Mouse (Mus musculus): Measurements from ENCODE around the gene Dctn3. TPM values are rescaled to one million over a fixed set of nuclear protein-coding genes. Genes with fewer than 3 reads are reported as not detected.
"Not testable (repeated sequence)": the region's sequence is repeated elsewhere in the genome, so short reads cannot be mapped to it uniquely, and the experiment has no call there.

The Dctn3 gene
- 81.6 and 98.1 TPM in 2 replicates for polyA plus RNA-seq (2011; ENCODE audit: insufficient read length, low read depth, missing spikeins)

DNA sequence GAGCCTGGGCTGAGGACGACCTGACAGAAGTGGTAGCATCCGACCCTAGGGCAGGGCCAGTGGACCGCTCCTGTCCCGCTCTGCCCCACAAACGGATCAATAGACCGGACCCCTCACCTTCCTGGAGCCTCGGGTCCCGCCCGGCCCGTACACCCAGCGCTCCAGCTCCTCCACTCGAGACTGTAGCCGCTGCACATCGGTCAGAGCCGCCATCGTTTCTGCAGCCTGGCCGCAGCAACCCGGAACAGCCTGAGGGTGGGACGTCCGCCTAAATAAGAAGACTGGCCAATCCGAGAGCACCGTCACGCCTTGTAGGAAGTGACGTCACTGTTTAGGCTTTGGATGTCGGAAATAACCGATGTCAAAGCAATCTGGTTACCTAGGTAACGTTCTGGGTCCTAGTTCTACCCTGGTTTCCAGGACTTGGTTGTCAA lies at the start of gene Dctn3:
TSS of gene Dctn3 (minus strand) at position 253 of the 434 bp plus-strand sequence.
- Histone ChIP-seq H3K4me3 (ENCODE audit: insufficient read depth, low read length) (peak within 1 kb of the TSS; percentile 94), H3K4me1 (ENCODE audit: control insufficient read depth, insufficient read depth, low read length) (peaks cover 4% of the 10 kb centered on the region), H3K27ac (ENCODE audit: insufficient read depth, low read length) (no peak within 1 kb of the TSS)
- TF ChIP-seq CTCF (IDR thresholded peaks at IDR 0.05; ENCODE audit: borderline replicate concordance, insufficient read depth, low read length) (no peak), POLR2A (IDR thresholded peaks at IDR 0.05; ENCODE audit: low read depth, low read length) (peak; percentile 87)

DNA sequence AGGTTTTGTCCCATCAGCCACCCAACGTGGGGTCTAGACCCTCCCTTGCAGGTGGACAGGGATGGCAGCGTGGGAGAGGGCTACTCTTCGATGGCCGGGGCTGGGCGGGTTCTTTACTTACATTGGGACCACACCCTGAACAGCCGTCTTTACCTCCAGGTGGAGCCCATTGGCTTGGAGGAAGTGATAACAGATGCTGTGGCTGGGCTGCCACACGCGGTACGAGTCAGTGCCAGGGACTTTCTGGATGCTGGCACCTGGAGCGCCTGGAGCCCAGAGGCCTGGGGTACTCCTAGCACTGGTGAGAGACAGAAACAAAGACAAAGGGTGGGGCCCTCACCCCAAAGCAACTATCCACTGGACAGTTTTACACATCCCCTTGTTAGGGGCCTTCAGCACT lies 44.3 kb upstream of the Dctn3 start:
- H3K4me1 ChIP-seq (ENCODE audit: control insufficient read depth, insufficient read depth, low read length); H3K27ac ChIP-seq (ENCODE audit: insufficient read depth, low read length); H3K4me3 ChIP-seq (ENCODE audit: insufficient read depth, low read length): not testable (repeated sequence)

DNA sequence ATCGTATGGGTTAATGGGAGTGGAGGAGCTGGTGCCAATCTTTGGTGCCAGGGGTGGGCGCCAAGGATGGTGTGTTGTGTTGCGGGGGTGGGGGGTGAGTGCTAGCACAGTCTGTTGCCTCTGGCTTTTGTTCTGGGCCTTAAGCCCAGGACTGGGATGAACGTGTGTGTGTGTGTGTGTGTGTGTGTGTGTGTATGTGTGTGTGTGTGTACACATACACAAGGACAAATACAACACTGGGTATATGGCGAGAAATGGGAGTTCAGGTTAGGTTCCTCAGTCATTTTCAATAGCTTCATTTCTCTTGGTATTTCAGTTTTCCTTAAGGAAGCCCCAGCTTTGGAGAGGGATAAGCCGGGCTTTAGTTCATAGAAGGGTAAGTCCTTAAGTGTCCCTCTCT lies 40.2 kb upstream of the Dctn3 start:
- not testable (repeated sequence) for H3K4me1 ChIP-seq (ENCODE audit: control insufficient read depth, insufficient read depth, low read length); H3K4me3 ChIP-seq (ENCODE audit: insufficient read depth, low read length)
- H3K27ac ChIP-seq (ENCODE audit: insufficient read depth, low read length): peak overlapping the region; percentile 60

DNA sequence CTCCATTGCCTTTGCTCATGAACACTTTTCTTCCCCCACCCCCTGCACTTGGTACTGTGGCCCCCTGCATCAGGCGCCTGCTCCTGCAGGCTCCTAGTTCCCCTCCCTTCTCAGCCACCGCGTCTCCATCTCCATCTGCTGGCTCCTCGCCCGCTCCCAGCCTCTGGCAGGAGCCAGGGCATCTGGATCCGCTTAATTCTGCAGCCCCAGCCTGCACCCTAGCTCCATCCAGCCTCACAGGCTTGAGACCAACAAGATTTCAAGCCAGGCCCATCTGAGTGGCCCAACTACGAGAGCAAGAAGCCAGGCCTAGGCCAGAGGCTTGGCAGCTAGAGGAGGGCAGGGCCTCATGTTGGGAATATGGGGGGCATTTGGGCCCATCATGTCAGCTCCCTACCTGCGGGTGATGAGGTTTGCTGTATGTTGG lies 39.7 kb upstream of the Dctn3 start:
- not testable (repeated sequence) for H3K4me3 ChIP-seq (ENCODE audit: insufficient read depth, low read length); H3K4me1 ChIP-seq (ENCODE audit: control insufficient read depth, insufficient read depth, low read length)

DNA sequence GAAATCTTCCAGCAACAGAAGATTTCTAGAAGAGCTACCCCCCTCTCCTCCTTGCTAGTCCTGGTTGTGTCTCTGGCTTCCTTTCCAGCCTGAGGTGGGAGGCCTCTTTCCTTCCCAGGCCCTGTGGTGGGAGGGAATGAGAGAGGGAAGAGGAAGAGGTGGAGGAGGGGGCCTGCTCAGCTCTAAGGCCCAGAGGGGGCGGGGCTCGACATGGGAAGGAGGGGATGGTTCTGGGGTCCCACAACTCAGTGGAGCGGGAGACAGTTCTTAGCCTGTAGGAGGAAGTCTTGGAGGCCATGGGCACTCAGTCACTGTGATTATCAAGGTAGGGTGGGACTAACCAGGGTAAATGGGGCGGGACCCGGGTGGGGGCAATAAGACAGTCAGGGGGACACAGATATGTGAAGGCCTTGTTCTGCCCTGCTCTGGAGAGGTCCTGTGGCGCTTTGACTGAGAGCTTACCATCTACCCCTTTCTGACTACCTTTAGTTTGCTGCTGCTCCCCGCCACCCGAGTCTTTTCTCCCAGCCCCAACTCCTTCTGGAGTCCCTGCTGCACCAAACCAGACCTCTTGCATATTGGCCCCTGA lies 39.2 kb upstream of the Dctn3 start:
- 0 out of 2 replicates have a peak, but pooled peaks cover 2% of the 10 kb centered on the region for H3K4me1 ChIP-seq (ENCODE audit: control insufficient read depth, insufficient read depth, low read length)
- TF ChIP-seq CTCF (IDR thresholded peaks at IDR 0.05; ENCODE audit: borderline replicate concordance, insufficient read depth, low read length): no peak
- peak; percentile 35; the same call in 1 of the 2 replicates for TF ChIP-seq POLR2A (IDR thresholded peaks at IDR 0.05; ENCODE audit: low read depth, low read length)
- peak overlapping the region; percentile 7 for H3K4me3 ChIP-seq (ENCODE audit: insufficient read depth, low read length)
- H3K27ac ChIP-seq (ENCODE audit: insufficient read depth, low read length): peak overlapping the region; percentile 79

More for the DNA sequence above, 39.7 kb upstream of the Dctn3 start:
- peak overlapping the region; percentile 79 for H3K27ac ChIP-seq (ENCODE audit: insufficient read depth, low read length)

DNA sequence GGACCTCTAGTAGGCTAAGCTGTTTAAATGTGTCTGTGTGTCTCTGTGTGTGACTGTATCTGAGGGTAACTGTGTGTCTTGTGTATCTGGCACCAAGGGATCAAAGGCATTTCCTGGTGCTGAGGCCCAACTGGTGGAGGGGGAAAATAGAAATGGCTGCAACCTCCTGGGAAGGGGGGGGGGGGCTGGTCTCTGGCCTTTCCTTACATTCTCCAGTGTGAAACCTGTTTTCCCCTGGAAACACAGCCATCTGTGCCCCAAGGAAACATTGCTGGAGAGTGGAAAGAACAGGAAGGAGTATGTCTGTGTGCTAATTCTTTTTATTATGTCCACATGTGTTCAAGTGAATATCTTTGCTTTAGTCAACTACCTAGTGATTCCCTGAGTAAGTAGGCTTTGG lies 38.7 kb upstream of the Dctn3 start:
- Histone ChIP-seq H3K27ac (ENCODE audit: insufficient read depth, low read length) (peak overlapping the region; percentile 79), H3K4me3 (ENCODE audit: insufficient read depth, low read length) (peak overlapping the region; percentile 75), H3K4me1 (ENCODE audit: control insufficient read depth, insufficient read depth, low read length) (0 out of 2 replicates have a peak, but pooled peaks cover 2% of the 10 kb centered on the region)
- no peak for TF ChIP-seq CTCF (IDR thresholded peaks at IDR 0.05; ENCODE audit: borderline replicate concordance, insufficient read depth, low read length)
- peak; percentile 44; the same call in 1 of the 2 replicates for TF ChIP-seq POLR2A (IDR thresholded peaks at IDR 0.05; ENCODE audit: low read depth, low read length)

DNA sequence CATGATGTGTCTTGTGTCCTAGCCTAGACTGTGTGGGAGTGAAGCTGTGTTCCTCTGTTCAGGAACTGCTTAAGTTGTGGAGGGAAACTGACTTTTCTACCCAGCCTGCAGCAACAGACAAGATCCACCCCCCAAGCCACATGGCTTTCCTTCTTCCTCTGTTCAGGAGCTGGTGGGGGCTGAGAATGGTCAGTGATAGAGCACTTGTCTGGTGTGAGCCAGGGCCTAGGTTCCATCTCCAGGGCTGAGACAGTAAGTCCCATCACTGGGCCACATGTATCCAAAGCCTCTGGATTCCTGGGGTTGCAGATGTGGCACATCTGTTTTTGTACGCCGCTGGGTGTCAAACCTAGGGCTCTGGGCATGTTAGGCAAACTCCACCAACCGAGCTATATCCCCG lies 37.9 kb upstream of the Dctn3 start:
- TF ChIP-seq POLR2A (IDR thresholded peaks at IDR 0.05; ENCODE audit: low read depth, low read length): no peak; the same call in 1 of the 2 replicates
- TF ChIP-seq CTCF (IDR thresholded peaks at IDR 0.05; ENCODE audit: borderline replicate concordance, insufficient read depth, low read length): no peak
- H3K4me3 ChIP-seq (ENCODE audit: insufficient read depth, low read length): peak overlapping the region; percentile 75
- H3K4me1 ChIP-seq (ENCODE audit: control insufficient read depth, insufficient read depth, low read length): 0 out of 2 replicates have a peak, but pooled peaks cover 2% of the 10 kb centered on the region
- H3K27ac ChIP-seq (ENCODE audit: insufficient read depth, low read length): peak overlapping the region; percentile 79

DNA sequence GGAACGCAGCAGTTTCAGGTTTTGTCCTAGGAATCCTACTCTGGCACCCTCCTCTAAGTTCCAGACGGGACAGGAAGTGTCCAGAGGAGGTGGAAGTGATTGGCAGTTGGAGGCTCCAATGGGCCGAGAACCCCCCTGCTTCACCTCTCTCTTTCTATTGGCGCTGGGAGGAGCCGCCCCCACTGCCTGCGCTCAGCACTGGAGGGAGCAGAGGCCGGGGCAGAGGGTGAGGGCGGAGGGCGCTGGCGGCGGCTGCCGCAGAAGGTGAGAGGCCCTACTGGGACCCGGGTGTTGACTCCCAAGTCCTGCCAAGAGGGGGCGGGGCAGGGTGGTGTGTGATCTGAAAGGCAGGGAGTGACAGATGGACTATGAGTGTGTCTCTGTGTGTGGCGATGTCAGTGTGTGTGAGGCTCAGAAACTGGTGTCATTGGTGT lies 37.3 kb upstream of the Dctn3 start:
- Histone ChIP-seq H3K4me3 (ENCODE audit: insufficient read depth, low read length) (peak overlapping the region; percentile 75), H3K4me1 (ENCODE audit: control insufficient read depth, insufficient read depth, low read length) (0 out of 2 replicates have a peak, but pooled peaks cover 2% of the 10 kb centered on the region), H3K27ac (ENCODE audit: insufficient read depth, low read length) (peak overlapping the region; percentile 79)
- TF ChIP-seq POLR2A (IDR thresholded peaks at IDR 0.05; ENCODE audit: low read depth, low read length): peak; percentile 71
- TF ChIP-seq CTCF (IDR thresholded peaks at IDR 0.05; ENCODE audit: borderline replicate concordance, insufficient read depth, low read length): no peak

DNA sequence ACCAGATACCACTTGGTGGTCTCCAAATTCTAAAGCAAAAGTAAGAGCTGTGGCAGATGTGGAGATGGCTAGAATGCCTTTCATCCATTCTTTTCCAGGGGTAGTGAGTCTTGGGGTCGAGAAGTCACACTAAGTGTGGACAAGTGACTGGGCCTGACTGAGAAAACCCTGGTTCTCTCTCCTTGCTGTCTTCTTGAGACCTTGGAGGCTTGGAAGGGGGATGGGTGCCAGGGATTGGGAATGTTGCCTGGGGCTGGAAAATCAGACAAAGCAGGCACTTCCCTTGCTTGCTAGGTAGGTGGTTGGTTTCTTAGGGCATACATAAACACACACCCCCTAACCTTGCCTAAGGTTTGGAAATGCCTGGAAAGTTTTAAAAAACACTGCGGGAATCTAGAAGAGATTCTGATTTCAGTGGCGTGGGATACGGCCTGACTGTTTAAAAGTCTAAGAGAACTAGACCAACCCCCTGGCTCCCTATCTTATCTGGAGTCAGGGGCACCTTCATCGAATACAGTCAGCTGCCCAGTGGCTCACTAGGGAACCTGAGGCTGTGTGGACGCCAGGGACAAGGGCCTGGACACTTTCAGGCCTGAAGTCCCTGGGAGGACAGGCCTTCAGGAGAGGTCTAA lies 36.8 kb upstream of the Dctn3 start:
- Histone ChIP-seq H3K4me1 (ENCODE audit: control insufficient read depth, insufficient read depth, low read length) (0 out of 2 replicates have a peak, but pooled peaks cover 2% of the 10 kb centered on the region), H3K4me3 (ENCODE audit: insufficient read depth, low read length) (peak overlapping the region; percentile 6; the same call in 1 of the 2 replicates), H3K27ac (ENCODE audit: insufficient read depth, low read length) (peak overlapping the region; percentile 71)
- no peak for TF ChIP-seq POLR2A (IDR thresholded peaks at IDR 0.05; ENCODE audit: low read depth, low read length)
- no peak for TF ChIP-seq CTCF (IDR thresholded peaks at IDR 0.05; ENCODE audit: borderline replicate concordance, insufficient read depth, low read length)

DNA sequence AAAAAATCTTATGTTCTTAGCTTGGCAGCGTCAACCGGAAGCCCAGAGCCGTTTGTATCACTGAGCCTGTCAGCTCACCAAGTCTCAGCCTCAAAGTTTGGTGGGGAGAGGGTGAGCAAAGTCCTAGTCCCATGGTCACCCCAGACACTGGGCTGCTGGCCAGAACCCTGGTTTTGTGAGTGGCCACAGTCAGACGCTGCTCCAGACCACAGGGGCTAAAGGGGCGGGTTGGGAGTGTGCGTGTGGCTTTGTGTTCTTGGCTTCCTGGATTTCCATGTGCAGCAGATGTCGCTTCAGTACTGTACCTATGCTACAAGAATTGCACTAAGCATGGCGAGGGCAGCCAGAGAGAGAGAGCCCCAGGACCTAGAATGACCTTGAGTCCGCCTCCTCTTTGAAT lies 36.2 kb upstream of the Dctn3 start:
- Histone ChIP-seq H3K4me1 (ENCODE audit: control insufficient read depth, insufficient read depth, low read length) (0 out of 2 replicates have a peak, but pooled peaks cover 2% of the 10 kb centered on the region), H3K27ac (ENCODE audit: insufficient read depth, low read length) (no peak overlapping the region)
- TF ChIP-seq POLR2A (IDR thresholded peaks at IDR 0.05; ENCODE audit: low read depth, low read length): no peak
- no peak for TF ChIP-seq CTCF (IDR thresholded peaks at IDR 0.05; ENCODE audit: borderline replicate concordance, insufficient read depth, low read length)

More for the DNA sequence above, 36.2 kb upstream of the Dctn3 start:
- H3K4me3 ChIP-seq (ENCODE audit: insufficient read depth, low read length): no peak overlapping the region
